Mouse (Mus musculus) cerebellum, postnatal 14 days (tissue): ENCODE data around the gene Fip1l1.

Experiments used
- DNase-seq, 2 experiments: peaks; one replicate each; pipeline ENCODE4 v3.0.0; 2021; ENCODE audit warnings: mixed read lengths in 2 of 2

Gene Fip1l1

DNA sequence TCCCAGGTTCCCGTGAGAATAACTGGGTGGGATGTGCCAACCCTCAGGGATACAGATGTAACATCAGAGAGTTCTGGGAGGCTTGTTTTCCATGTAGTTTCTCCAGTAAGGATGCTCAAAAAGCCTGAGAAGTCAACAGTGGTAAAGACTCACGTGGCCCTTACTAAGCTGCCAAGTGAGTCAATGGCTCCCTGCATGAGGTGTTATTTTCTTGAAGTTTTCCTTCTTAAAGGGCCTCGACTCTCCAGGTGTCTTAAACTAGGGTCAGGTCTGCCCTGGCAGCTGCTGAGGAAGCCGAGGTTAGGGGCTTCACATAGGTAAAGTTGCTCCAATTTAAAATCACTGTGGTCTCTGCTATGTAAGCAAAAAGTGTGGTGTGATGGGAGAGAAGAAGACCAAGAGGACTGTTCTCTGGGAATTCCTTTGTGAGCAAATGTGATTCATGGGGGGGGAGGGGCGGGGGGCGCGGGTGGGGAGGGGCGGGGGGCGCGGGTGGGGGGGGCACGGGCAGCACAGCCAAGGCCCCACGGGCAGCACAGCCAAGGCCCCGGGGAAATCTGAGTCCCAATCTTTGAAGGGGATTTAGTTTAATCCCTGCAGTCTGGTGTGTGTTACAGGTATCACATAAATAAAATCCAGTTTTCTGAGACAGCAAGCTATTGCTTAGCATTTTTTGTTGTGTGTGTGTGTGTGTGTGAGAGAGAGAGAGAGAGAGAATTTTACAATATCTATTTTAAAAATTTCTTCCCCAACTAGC lies 82.7 kb downstream of the Fip1l1 start:
- no peak for DNase-seq

- DNase-seq, result peak; percentile 48 to 71
These were observed 83.4 kb downstream of the Fip1l1 start for GRCm38 (mm10) chr5:74618573-74619059.

DNA sequence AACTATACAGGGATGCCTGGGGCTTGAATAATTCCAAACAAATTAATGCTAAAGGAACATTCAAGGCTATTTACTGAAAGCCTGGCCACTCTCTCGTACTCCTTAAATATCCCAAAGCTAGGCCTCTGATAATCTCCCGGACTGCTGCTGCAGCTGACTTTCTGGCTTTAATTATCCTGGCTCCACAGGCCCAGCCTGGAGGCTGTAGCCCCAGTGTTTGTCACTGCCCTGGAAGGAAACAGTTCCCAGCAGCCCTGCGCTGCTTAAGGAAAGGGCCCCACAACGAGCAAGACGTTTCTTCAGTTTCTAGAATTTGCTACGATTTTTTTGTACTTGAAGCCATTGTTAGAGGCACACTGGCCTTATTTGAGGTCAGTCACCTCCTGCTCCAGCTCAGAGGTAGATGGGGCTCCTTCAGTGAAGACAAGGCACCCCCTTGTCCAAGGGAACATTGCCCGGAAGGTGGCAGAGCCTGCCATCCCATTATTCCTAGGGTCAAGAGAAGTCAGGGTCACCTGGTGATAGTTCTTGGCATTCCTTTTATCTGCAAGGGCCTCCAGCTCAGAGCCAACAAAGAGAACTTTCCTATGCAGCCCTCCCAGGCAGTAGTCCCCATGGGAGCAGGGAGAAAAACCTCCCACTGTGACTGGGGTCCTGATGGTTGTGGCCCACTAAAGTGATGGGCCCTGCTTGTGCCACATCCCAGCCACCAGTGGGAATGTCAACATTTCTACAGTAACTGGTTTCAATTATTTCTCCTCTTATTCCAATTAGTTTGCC lies 86.6 kb downstream of the Fip1l1 start:
- no peak for DNase-seq

GRCm38 (mm10) chr5:74623316-74624000 lies 88.2 kb downstream of the Fip1l1 start:
- peak; percentile 42 to 48 for DNase-seq

GRCm38 (mm10) chr5:74624385-74624784 lies 89.1 kb downstream of the Fip1l1 start:
- no peak for DNase-seq

GRCm38 (mm10) chr5:74628001-74628400 lies 92.8 kb downstream of the Fip1l1 start:
- no peak for DNase-seq

GRCm38 (mm10) chr5:74632369-74633114 lies 97.3 kb downstream of the Fip1l1 start:
- DNase-seq, result peak; percentile 15 to 37

DNA sequence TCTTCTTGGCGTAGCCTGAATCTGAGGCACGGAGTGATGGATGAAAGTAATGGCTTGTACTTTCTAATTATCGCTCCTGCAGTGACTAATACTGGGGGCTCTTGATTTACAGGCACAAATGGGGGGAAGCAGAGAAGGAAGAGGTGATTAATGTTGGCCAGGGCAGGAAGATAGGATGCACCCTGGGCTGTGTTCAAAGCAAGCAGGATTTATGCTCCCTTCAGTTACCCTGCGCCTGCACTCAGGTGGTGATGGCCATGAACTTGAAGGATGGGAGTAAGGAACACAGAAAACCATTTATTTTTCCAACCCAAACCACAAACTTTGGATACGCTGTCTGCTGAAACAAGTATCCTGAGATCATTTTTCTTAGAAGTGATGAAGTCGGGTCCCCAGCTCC lies 98.2 kb downstream of the Fip1l1 start:
- no peak for DNase-seq

DNA sequence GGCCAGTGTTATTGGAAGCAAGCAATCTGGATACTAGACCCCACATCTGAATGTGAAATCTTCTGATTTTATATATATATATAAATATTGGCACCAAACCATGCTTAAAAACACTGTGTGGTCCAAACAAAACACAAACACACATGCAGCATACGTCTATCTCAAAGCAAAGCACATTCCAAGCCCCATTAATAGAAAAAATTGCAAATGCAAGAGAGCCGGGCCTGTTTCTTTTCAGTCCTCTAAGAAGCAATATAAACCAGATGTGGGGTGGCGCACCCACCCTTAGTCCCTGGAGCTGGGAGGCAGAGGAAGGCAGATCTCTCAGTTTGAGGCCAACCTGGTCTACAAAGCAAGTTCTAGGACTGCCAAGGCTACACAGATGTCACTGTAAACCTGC lies 99.1 kb downstream of the Fip1l1 start:
- DNase-seq, result no peak

DNA sequence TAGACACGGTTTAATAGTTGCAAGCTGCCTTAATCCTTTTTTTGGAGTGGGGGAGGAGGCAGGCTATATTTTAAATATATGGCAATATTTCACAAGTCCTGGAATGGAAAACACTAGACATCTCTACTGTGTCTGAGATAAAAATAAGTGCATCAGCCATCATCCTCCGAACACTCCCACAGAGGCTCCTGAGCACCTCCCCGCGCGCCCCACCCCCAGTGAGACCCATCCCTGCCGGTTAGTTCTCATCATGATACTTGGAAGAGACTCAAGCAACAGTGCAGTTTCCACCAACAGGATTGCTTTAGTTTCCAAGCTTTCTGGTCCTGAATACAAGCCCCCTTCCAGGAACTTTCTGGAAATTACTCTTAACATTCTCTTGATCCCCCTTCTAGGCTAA lies 104.3 kb downstream of the Fip1l1 start:
- no peak for DNase-seq

GRCm38 (mm10) chr5:74640504-74640903 lies 105.3 kb downstream of the Fip1l1 start:
- DNase-seq, result no peak

- DNase-seq, result peak; percentile 26 to 38
These were observed 105.8 kb downstream of the Fip1l1 start for GRCm38 (mm10) chr5:74641000-74641399.

DNA sequence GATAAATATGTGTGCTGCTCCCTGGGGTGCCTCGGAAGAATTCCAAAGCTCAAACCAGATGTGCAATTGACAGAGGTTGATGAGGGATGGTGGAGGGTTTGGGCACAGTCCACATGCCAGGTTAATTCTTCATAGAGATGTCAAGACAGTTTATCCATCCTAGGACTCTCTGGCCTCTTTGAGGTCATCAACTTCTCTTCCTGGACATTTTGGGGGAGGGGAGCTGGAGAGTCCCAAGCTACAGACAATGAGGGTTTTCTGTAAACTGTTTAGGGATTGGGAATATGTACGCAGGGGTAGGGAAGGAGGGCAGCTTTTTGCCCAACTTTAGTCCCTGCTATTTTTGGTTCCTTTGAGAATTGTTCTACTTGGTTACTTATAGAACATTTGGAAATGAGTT lies 107.0 kb downstream of the Fip1l1 start:
- DNase-seq, result no peak

- DNase-seq, result no peak
These were observed 112.3 kb downstream of the Fip1l1 start for GRCm38 (mm10) chr5:74647584-74647984.

DNA sequence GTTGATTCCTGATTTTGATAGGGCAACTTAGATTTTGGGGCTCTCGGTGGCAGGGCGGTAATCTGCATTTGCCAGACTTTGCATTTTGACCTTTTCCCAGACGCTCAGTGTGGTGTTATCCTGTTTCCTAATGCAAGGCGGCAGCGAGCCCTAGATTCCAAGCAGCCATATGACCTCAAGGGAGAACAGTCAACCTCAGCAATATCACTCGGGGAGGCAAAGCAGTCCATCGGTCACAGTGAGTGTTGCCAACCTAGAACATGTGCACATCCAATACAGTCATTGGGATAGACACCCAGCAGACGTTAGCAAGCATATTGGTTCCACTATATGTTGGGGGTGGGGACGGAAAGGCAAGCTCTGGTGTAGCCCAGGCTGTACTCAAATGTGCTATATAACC lies 113.0 kb downstream of the Fip1l1 start:
- no peak for DNase-seq
